Mouse (Mus musculus) cerebellum, adult 11 months (tissue): ENCODE measurements around the gene Safb2.

Experiments
- DNase-seq: peaks from one replicate; pipeline ENCODE4 v3.0.0; 2022

Gene Safb2

DNA sequence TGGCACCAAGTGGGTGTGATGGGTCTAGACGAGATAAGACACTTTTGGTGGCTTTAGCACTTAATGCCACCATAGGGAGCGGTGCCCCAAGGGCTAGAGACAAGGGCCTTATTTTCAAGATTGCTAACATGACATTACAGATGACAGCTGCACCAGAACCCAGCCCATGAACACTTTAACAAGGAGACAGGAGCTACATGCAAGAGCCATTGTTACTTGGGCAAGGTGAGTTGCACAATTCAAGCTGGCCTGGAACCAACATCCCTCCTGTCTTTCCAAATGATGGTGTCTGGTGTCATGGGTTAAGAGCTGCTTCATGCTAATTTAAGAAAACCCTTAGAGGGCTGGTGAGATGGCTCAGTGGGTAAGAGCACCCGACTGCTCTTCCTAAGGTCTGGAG, 25.0 kb downstream of the Safb2 start:
- no peak for DNase-seq

DNA sequence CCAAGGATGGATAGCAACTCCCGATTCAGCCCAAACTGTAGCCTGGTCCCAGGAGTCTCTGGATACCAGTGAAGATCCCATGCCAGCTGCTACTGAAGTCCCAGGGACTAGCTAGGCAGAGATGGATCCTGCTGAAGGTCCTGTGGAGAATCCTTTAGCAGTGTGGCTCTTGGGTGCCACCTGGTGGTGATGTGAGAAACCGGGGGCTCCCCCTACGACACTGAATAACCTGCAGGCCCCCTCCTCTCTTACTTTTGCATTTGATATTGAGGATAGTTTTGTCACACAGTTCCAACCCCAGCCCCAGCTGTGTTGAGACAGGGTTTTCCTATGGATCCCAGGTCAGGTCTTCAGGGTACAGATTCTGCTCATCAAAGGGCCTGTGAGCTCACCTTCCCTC, 25.9 kb downstream of the Safb2 start:
- peak; percentile 67 for DNase-seq

DNA sequence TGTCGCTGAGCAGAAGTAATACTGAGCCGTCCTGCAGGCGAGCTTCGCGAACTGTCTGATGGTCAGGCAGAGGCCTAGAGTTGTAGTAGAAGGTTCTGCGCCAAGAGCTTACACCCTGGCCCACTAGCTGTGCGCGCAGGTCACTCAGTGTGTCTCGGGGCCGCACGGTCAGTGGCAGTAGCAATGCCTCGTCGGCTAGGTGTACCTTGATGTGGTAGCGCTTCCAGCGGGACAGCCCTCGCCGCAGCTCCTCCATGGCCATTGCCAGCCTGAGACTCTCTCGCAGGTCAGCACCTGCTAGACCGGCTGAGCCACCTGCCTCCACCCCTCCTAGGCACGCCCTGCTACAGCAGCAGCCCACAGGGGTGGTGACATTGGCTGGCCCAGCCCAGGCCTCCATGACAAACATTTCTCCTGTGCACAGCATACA, 30.2 kb downstream of the Safb2 start, which contains the start of gene Gm20219:
Gene Gm20219 (minus strand): TSS at position 266 of the 430 bp plus-strand sequence.
- DNase-seq: no peak

DNA sequence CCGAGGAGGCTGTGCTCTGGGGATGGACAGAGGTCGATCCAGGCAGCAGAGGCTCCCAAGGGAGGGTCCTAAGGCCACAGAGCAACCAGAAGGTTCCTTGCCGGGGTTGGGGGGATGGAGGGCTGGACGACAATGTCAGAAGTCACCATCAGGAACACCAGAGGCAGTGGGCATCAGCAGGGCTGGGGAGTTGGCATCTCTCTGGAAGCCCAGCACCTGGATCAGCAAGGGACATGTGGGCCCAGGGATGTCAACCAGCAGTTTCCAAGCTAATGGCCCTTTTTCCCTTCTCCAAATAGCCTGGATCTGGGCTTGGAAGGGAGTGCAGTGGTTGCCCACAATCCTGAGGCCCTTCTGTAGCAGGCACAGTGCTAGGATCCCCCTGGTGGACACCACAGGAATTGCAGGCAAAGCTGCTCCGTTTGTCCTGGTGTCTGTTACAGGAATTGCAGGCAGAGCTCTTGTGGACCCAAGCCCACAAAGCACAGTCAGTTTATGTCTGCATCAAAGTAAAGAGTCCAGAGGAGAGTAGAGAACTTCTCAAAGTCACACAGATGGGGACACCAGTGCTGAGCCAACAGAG, 31.5 kb downstream of the Safb2 start:
- peak; percentile 70 for DNase-seq

DNA sequence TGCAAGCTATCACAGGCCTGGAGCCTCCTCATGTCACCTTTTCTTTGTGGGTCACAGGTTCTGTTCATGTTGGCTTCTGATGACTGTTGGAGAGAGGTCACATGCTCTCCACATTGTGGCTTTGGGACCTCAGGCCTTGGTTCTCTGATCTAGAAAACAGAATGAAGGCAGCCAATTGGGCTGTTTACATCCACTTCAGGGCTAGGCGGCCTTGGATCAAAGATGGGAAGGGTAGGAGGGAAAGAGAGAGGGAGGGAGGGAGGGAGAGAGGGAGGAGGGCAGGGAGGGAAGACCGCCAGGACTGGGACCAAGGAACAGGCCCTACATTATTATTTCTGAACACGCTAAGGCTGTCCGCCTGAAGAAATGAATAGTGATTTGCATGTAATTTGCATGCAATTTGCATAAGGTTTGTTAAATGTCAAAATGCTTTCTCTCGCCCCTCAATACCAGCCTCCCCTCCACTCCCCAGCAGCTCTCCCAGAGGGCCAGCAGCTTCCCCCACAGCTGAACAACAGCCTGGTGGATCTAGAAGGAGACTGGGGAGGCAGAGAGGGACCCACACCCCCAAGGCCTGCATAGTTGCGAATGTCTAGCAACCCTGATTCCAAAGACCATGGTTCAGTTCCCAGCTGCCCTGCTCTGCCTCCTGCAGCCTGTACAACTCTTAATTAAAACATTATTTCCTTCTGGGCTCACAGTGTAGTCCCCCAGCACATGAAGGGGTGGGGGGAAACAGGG, 32.4 kb downstream of the Safb2 start:
- no peak for DNase-seq

DNA sequence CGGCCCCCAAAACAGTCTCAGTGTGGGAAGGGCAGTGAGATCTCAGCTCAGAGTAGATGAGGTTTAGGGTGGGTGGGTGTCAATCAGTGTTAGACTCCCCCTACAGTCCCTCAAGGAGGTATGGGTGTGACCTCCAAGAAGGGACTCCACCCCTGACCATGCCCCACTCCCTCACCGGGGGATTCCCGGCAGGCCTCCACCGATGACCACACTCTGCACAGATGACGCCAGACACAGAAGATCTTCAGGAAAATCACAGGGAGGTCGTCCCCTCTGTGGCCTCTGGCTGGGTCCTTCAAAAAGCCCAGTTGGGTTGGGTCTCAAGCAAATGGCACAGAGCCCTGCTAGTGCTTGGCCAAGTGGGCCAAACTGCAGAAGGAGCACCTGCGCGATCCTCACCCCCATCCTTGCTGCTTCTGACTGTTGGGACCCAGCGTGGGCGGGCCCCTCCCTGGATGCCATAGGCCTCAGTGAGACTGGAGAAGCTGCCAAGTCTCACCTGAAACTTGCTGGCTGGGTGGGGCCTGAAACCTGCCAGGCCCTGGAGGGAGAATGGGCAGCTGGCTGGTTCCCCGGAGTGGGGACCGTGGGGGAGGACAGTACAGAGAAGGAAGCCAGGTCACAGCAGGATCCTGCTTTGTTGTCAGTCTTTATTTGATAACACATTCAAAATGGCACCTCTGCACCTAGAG, 33.5 kb downstream of the Safb2 start:
- no peak for DNase-seq

DNA sequence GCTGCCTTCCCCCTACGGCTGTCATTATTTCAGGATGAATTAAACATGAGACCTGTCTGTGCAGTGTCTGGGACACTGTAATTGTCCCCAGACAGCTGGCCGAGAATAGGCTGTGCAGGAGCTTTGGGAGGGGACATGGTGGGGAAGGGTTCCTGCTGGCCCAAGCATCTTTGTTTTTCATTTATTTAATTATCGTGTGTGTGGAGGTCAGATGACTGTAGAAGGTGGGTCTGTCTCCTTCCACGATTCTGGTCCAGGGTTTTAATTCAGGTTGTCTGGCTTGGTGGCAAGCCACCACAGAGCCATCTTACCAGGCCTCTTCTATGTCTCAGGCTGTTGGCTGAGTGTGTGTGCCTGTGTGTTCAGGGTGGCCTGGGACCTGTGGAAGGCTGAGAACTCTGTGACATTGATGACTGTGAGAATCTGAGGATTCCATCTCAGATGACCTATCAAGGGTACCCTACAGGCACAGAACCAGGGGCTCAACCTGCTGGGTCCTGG, 35.7 kb downstream of the Safb2 start:
- DNase-seq: no peak

DNA sequence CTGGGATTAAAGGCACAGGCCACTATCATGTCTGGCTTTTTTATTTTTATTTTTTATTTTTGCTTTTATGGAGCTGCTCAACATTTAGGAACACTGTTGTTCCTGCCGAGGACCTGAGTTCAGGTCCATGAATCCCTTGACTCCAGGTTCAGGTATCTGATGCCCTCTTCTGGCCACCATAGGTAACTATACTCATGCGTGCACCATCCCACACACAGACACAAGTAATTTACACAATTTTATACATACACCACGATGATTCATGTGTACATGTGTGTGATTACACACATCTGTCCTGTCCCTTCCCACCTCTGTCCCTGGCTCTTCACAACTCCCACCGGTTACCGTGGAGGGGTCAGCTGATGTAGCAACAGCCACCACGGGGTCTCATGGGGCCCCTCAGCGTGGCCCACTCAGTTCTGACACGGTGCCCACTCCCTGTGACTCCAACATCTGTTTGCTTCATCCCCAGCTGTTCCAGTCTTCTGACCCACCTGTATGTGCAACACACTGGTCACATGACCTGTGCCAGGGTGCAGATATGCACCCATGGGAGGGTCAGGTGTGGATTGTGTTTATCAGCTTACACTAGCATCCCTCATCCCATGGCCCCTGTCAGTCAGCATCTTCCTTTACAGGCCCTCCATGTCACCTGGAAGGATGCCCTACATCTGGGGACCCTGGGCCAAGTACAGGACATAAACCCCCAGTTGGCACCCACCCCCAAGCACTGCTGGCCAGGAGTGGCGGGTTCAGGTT, 36.4 kb downstream of the Safb2 start:
- DNase-seq: no peak

DNA sequence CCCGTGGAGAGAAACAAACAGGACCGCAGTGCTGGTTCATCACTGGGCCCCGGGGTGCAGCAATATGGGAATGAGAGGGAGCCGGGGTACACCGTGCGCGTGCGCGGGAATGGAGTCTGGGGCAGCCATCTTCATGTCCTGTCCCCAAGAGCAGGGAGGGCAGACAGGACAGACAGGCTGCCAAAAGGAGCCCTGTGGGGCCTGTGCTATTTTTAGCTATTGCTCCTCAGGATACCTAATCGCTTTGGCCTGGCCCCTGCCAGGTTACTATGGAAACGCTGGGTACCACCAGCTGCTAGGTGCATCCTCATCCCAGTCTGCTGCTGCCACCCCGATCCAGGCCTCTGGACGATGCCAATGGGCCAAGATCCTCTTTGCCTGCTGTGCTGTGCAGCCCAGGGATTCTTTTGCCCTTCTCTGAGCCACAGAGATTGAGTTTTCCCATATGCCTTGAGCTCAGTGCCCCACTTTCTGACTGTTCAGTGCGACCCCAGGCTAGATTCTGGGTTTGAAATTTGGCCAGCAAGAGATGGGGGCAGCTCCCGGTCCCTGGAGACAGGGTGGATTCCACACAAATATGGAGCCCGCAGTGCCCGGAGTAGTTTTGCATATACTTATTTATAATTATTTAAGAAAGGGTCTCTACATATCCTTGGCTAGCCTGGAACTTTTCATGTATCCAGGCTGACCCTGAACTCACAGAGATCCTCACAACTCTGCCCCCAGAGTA, 37.1 kb downstream of the Safb2 start:
- DNase-seq: peak; percentile 84

DNA sequence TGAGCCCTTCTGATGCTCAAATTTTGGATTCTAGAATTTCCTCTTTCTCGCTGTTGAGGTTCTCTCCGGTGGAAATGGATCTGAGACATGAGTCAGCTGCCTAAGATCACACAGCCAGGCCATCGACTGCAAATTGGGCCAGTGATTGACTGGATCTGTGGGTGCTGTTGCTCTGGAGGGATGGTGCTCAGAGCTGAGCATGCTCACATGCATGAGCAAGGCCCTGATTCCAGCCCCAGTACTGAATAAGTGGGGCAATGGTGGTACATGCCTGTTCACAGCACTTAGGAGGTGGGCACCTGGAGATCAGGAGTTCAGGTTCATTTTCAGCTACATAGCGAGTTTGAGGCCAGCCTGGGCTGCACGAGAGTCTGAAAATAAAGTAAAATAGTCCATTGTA, 37.8 kb downstream of the Safb2 start:
- no peak for DNase-seq

DNA sequence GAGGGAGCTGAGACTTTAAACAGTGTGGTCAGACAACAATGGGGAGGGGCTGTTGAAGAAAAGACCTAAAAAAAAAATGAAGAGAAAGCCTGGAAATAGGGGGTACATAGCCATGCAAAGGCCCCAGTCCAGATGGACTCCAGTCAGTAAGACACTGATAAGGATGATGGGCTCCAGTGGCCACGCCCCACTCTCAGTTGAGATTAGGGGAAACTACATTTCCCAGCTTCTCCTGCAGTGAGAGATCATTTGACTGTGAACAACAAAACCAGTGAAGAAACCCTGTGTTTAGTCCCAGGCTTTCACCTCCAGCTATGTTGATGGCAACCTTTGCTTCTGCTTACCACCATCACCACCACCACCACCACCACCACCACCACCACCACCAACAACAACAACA, 38.4 kb downstream of the Safb2 start:
- DNase-seq: no peak

DNA sequence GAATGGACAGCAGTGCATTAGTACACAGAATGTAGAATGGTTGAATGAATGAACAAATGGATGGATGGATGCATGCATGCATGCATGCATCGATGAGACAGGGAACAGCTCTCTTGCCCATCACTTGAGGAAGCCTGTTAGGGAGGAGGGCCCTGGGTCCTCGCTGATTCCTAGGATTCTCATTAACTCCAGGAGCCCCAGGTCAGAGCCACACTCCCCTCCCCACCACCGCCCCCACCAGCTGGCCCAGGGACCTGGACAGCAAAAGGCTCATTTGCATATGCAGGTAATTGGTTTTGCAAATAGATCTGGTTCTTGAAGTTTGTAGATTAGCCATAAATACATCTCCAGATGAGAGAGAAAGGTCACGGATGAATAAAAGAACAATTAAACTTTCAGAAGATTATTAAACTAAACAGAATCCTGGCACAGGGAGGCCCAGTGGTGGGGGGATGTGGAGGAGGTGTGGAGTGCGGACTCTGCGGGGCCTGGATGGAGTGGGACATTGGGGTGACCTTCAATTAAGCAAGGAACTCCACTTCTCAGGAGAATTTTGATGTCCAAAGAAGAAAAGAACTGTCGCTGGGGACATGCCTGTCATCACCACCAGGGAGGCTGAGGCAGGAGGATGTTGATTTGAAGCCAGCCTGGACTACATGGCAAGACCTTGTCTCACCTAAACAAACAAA, 39.5 kb downstream of the Safb2 start:
- no peak for DNase-seq

DNA sequence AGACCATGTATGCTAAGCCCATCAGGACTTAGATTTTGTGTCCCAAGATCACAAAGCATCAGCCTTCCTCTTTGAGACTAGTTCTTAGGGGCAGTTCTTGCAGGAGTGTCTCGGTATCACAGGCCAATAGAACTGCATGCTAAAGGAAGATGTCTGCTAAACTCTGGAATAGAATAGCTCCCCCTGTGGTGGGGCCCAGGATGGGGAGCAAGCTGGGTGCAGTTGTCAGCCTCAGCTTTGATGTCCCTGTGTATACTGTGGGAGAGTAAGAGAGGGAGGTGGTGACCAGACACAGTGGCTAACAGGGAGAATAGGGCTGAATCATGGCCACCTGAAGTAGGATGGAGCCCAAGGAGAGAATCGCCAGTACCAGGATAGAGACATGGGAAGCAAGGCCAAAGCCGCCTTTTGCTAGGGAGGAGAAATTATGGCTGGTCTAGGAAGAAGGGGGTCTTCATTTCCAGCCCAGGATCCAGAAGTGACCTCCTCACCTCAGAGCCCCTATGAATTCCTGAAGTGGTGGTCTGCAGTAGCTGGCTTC, 40.6 kb downstream of the Safb2 start:
- DNase-seq: no peak

DNA sequence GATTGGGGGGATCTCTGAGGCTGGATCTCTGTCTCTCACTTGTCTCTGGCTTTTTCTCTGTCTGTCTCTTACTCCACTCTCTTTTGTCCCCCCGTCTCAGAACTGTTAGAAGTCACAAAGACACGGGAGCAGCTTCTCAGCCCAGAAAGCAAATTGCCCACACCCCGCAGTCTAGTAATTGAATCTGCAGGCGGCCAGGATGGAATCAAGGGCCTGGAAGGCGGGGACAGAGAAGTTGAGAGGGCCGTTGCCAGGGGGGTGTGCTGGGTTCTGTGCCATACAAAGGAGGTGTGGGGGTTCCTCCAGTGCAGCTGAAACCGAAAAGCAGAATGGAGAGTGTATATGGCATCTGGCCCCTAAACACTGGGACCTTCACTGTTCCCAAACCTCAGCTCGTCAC, 41.6 kb downstream of the Safb2 start:
- no peak for DNase-seq

DNA sequence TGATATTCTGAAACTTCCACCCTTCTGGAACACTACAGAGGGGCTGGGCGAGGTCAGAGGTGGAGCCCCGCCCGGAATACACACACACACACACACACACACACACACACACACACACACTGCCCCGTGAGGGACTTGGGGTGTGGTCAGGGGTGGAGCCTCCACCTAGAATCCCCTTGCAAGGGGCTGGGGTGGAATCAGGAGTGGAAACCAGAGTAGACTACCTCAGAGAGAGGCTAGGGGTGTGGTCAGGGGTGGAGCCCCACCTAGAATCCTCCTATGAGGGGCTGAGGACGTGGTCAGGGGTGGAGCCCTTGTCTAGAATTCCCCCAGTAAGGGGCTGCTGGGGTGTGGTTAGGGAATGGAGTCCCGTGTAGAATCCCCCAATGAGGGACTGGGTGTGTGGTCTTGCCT, 43.8 kb downstream of the Safb2 start:
- no peak for DNase-seq

DNA sequence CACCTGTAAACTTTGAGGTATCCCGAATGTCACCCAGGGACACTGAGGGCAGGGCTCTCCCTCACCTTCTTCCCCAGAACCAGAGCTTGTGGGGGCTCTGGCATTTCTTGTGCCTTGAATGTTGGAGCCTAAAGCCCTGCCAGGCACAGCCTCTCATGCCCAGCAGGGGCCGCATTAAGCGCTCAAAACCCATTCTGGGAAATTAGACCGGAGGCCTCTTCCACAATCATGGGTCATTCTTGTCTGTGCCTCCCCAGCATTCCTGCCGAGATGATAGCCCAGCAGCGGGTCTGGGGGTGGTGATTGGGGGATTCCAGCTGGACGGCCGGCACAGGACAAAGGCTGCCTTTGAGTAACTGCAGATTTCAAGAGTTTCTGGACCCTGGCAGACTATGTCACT, 46.5 kb downstream of the Safb2 start:
- DNase-seq: no peak

DNA sequence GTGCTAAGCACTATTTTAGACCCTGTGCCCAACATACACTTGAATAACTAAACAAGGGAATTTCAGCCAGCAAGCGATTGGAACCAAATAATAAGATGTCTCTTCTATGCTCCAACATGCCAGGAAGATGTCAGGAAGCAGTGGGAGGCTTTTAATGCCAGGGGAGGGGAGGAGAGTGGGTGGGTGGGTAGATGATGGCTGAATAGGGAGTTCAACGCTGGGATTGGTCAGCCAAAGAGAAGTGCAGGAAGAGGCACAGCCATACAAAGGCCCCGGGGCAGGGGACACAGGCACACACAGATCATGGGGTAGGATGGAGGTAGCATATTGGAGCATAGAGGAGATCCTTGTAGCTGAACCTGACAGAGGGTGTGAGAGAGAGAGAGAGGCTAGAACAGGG, 47.5 kb downstream of the Safb2 start:
- no peak for DNase-seq

DNA sequence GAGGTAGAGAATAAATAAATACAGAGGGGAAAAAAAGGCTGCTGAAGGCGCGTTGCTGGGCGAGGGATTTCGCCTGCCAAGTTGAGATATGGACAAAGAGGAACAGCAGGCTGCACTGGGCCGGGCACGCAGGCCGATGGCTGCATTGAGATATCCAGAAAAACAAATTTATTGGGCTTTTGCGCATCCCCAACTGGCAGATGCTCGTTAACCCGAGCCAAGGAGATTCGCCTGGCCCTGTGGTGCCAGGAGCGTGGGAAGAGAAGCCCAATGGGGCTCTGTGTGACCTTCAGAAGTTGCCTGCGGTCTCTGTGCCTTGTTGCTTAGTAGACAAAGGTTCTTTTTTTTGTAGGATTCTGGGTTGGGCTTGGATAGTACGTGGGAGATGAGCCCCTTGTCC, 48.2 kb downstream of the Safb2 start:
- no peak for DNase-seq

DNA sequence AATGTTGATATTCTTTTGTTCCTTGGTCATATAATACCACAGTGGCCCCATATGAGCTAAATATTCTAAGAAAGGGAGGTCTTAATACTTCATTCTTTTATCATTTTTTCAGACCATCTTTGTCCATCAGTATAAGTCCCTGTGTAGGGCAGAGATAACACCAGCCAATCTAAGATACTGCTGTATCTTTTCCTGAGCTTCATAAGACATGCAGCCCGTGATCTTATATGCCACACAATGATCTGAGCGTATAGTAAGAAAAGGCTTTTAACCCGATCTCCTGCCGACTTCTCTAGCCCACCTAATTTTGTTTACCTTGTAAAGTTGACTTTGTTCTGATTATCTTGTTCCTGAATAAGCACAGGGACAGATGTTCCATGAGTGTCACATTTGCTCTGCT, 59.4 kb downstream of the Safb2 start:
- DNase-seq: no peak

DNA sequence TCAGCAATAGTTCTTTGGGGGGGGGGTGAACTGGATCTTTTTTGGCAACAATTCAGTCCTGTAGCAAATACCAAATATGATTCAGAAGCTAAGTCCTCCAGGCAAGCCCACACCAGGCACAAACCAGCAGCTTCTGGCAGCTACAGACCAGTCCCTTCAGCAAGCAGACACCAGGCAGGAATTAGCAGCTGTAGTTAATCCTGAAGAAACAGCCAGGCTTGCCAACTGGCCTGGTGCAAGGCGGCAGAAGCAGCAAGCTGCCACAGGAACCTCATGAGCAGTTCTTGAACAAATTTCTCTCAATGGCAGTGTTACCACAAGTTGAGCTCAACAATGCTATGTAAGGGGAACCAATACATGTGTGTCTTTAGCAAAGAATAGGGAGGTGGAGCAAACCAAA, 61.6 kb downstream of the Safb2 start:
- no peak for DNase-seq

DNA sequence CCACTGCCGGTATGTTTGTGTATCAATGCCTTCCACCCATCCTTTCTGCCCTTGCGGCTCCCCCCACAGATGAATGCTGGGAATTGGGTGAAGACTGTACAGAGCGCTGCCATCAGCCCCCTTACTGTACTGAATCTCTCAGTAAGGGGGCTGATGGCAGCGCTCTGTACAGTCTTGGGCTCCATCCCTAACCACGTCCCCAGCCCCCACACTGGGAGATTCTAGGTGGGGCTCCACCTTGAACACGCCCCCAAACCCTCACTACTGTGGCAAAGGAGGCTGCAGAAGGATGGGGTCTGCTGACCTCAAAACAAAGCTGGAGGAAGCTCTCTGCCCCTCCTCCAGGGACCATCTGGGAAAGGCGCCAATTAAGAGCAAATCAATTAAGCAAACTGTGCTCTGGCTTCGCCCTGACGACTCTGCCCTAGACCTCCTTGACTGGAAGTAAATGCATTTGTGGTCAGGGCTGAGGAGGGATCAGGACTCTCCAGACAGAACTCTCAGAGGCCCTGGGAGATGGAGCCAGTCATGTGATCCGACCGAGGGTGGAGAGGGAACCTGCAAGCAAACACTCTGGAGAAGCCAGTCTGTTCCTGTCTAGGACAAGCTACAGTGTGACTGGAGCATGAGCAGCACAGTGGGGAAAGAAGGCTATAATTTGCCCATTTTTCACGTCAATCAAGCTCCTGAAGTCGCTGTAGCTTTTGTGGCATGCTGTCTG, 68.5 kb downstream of the Safb2 start:
- no peak for DNase-seq
